Mouse (Mus musculus) macrophage (primary cell): ENCODE measurements around the gene Cdh11. TPM values are rescaled to one million over a fixed set of nuclear protein-coding genes. Genes with fewer than 3 reads are reported as not detected.
"Not testable (repeated sequence)": the region's sequence is repeated elsewhere in the genome, so short reads cannot be mapped to it uniquely, and the experiment has no call there.

Source experiments
- H3K27ac ChIP-seq: fragments of 350-480 bp; formaldehyde crosslinking; 2 replicates; pipeline ENCODE4 v1.9.0; 2021
- H3K36me3 ChIP-seq: fragments of 350-480 bp; formaldehyde crosslinking; 2 replicates; pipeline ENCODE4 v1.9.0; 2021; ENCODE audit errors: inconsistent target
- H3K4me3 ChIP-seq: fragments of 350-480 bp; formaldehyde crosslinking; 2 replicates; pipeline ENCODE4 v1.9.0; 2021; ENCODE audit errors: inconsistent target
- H3K79me2 ChIP-seq: fragments of 350-480 bp; formaldehyde crosslinking; 2 replicates; pipeline ENCODE4 v1.9.0; 2021; ENCODE audit errors: inconsistent target
- WGBS: methylation state at CpG from one replicate; pipeline ENCODE4 v1.1.7; 2026; ENCODE audit warnings: inconsistent platforms; ENCODE audit not compliant: missing documents; 5-methylcytosine and 5-hydroxymethylcytosine counted together
- polyA plus RNA-seq: library from polyadenylated mRNA; stranded (reverse); fragments of 250-400 nt; gene quantifications from 3 replicates; pipeline ENCODE4 v1.2.4, GENCODE M21; 2018; ENCODE audit warnings: inconsistent platforms

Cdh11 gene
- polyA plus RNA-seq, 1 experiment from 2014 or later, result 0.10 TPM

DNA sequence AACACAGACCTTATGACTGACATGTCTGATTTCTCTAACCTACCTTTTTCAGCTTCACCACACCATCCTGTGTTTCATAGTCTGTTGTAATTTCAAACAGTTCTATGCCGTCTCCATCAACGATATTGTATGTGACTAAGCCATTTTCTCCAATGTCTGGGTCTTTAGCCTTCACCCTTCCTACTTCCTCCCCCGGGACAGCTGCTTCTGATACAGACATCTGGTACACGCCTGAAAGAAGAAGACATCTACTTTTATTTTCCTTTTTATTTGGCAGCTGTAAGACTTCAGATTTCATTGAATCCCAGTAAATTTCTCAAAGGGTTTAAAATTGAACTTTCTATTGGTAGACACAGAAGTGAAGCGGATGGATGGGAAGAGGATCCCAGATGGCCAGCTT, 120.9 kb downstream of the Cdh11 start:
- H3K27ac ChIP-seq, H3K36me3 ChIP-seq, H3K4me3 ChIP-seq, H3K79me2 ChIP-seq: not testable (repeated sequence)
- WGBS, result 87% methylated on average over 5 of the region's 5 CpGs

DNA sequence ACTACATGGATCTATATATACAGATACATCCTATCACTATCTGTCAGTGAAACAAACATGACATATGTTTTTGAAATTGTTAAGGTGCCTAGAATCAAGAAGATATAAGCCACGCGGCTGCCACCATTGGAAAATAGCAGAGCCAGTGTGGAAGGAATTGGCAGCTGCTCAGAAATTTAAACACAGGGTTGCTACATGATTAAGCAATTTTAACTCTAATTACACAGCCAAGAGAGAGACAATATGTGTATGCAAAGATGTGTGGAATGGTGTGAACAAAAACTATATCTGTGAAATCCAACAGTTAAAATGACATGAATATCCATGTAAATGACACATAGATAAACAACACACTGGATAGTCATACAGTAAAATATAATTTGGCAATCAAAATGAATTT, 128.9 kb downstream of the Cdh11 start:
- WGBS, result 82% methylated on average over 2 of the region's 2 CpGs
- H3K27ac ChIP-seq, result no peak overlapping the region
- no peaks in the 10 kb centered on the region for H3K36me3 ChIP-seq
- no peak overlapping the region for H3K4me3 ChIP-seq
- no peaks in the 10 kb centered on the region for H3K79me2 ChIP-seq

DNA sequence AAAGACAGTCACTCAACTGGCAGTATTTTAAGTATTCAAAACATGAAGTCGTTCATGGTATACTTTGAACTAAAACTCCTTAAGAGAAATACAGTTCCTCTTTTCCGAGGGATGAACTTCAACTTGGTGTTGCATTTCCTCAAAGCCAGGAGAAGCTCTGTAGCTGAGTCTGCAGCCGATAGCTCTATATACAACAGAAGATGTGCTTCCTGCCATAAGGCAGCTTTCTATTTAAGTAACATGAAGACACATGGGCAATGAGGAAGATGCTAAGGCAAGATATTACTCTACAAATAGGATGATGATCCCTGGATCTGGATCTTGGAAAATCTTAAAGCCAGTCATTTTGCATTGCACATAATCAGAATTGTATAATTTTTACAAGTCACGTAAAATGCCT, 133.5 kb downstream of the Cdh11 start:
- Histone ChIP-seq H3K36me3 (no peaks in the 10 kb centered on the region), H3K4me3 (no peak overlapping the region), H3K27ac (no peak overlapping the region), H3K79me2 (no peaks in the 10 kb centered on the region)
- WGBS, result 29% methylated on average over 4 of the region's 4 CpGs

DNA sequence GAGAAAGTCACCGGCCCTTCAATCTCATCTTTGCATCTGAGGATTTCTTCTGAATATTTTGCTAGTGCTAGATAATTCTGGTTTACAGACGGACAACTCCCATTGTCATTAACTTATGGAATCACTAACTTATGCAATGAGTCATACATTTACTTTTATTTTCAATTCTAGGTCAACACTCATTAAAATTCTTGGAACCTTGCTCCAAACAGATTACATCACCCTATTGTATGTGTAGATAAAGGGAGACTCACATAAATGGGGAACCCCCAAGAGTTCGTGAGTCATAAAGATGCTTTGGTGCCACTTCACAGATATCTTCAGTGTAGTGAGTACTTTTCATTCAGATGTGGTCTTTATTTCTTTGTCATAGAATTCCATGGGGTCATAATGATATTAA, 158.3 kb downstream of the Cdh11 start:
- WGBS, result 83% methylated on average over 3 of the region's 3 CpGs
- no peaks in the 10 kb centered on the region for H3K79me2 ChIP-seq
- no peak overlapping the region for H3K4me3 ChIP-seq
- no peak overlapping the region for H3K27ac ChIP-seq
- H3K36me3 ChIP-seq, result no peaks in the 10 kb centered on the region

DNA sequence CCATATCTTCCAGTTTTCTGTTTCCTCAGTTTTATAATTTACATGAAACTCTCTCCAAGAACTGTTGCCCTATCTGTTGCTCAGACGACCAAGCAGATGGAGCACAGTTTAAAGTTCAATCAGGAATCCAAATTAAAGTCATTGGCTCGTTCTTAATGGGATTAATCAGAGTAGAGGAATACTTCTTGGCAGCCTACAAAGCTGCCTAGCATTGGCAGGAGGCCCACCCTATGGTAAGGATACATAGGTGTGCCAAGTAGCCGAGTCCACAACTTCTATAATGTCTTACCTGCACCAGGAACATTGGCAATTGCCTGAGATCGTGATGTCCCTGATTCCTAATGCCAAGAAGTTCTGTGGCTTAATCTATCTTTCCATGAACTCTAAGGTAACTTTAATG, 173.3 kb downstream of the Cdh11 start:
- no peak overlapping the region for H3K4me3 ChIP-seq
- no peak overlapping the region for H3K27ac ChIP-seq
- H3K36me3 ChIP-seq, result no peaks in the 10 kb centered on the region
- H3K79me2 ChIP-seq, result no peaks in the 10 kb centered on the region
- WGBS, result 74% methylated on average over 4 of the region's 4 CpGs

DNA sequence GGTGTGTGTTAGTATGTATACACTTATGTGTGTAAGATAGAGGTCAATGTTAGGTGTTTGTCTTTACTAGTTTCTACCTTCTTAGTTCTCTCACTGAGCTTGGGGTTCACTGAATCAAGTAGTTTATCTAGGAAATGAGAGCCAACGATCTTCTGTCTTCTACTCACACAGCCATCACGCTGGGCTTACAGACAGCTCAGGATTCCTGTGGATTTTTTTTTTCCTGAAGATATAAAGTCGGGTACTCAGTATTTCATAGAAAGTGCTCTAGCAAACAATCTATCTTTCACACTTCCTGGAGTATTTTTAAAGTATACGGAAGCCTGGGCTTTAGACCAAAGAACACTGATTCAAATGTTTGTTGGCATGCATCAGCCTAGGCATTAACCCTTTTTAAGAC, 184.1 kb downstream of the Cdh11 start:
- Histone ChIP-seq H3K36me3 (no peaks in the 10 kb centered on the region), H3K79me2 (no peaks in the 10 kb centered on the region), H3K4me3 (no peak overlapping the region), H3K27ac (no peak overlapping the region)
- WGBS, result 75% methylated on average over 4 of the region's 4 CpGs

DNA sequence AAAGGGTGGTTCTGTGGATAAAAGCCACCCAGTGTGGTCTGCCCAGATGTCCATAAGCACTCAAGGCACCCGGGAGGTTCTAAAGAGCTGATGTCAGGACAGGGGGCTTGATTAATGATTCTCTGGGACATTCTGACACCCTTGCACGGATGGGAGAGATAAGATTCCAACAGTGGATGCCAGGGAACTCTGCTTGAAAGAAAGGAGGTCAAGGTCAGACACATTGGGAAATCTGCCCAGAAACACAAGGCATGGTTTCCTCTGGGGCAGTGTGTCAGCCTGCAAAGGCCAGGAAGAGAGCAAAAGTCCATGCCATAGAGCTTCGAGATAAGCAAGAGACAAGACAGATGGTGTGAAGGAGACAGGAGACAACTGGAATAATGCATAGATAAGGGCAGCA, 188.9 kb downstream of the Cdh11 start:
- H3K4me3 ChIP-seq, result no peak overlapping the region
- H3K36me3 ChIP-seq, result no peaks in the 10 kb centered on the region
- no peaks in the 10 kb centered on the region for H3K79me2 ChIP-seq
- H3K27ac ChIP-seq, result no peak overlapping the region
- 10% methylated on average over 3 of the region's 3 CpGs for WGBS

DNA sequence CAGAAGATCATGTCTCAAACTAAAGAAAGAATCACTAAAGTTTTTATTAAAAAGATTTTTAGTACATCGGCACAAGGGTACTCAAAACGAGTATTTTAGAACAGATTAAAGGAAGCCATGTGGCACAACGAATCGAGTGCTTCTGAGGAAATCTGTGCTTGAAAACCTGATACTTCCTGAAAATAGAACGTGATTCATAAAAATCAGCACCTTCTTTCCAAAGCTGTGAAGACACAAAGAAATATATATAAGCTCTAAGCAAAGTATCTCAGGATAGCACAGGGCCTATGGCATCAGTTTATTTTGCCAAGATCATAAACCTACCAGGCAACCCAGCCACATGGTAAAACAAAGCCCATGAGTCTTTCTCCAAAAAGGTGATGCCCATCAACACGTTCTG, 191.5 kb downstream of the Cdh11 start:
- 84% methylated on average over 6 of the region's 6 CpGs for WGBS
- Histone ChIP-seq H3K27ac (no peak overlapping the region), H3K4me3 (no peak overlapping the region), H3K79me2 (no peaks in the 10 kb centered on the region), H3K36me3 (no peaks in the 10 kb centered on the region)
